Mouse (Mus musculus) heart, adult 2 months (tissue): Measurements from ENCODE around the gene Kcnip1.

Experiments
- CTCF ChIP-seq: fragments of 200-600 bp; IDR thresholded peaks from 2 replicates; pipeline ENCODE4 v1.8.1; 2022; ENCODE audit warnings: antibody characterized with exemption, mild to moderate bottlenecking, moderate library complexity
- POLR2A ChIP-seq: fragments of 200-500 bp; IDR thresholded peaks from 2 replicates; pipeline ENCODE4 v1.6.1; 2011; ENCODE audit warnings: mild to moderate bottlenecking, low read depth, low read length, control low read depth; ENCODE audit not compliant: insufficient read depth

- no peak for TF ChIP-seq POLR2A
- no peak for TF ChIP-seq CTCF
Observed at GRCm38 (mm10) chr11:33849614-33850013, 143.3 kb downstream of the Kcnip1 start.
